Mouse (Mus musculus): Measurements from ENCODE around the gene Zrsr2. TPM values are rescaled to one million over a fixed set of nuclear protein-coding genes. Genes with fewer than 3 reads are reported as not detected.

Gene Zrsr2
- 31.2 and 42.9 TPM in 2 replicates for polyA plus RNA-seq (2015; fragmentation: Nextera tagmentation; extraction: Ambion mirVana)

GRCm38 (mm10) chrX:163958467-163958875 lies at the start of gene Zrsr2:
Zrsr2 (minus strand) TSS chrX:163958661.

GRCm38 (mm10) chrX:163908337-163909250 lies 49.9 kb downstream of the Zrsr2 start, which contains the start of gene Ap1s2:
Ap1s2 (plus strand) TSS chrX:163909017.

Other genes starting within 250 kb of the Zrsr2 start
- gene Rnf138rt1, start 197.3 kb downstream of the Zrsr2 start, polyA plus RNA-seq (2015; fragmentation: Nextera tagmentation; extraction: Ambion mirVana): 0.11 TPM in 1 of 2 replicates, not detected in the other
- 13.0 and 13.7 TPM in 2 replicates for gene Ap1s2, start 49.6 kb downstream of the Zrsr2 start, polyA plus RNA-seq (2015; fragmentation: Nextera tagmentation; extraction: Ambion mirVana)
- 2.1 and 2.4 TPM in 2 replicates for gene Car5b, start 69.3 kb upstream of the Zrsr2 start, polyA plus RNA-seq (2015; fragmentation: Nextera tagmentation; extraction: Ambion mirVana)
- gene Siah1b, start 117.8 kb upstream of the Zrsr2 start, polyA plus RNA-seq (2015; fragmentation: Nextera tagmentation; extraction: Ambion mirVana): 6.9 and 9.6 TPM in 2 replicates
- 0.25 TPM in 1 of 2 replicates, not detected in the other for gene Cltrn, start 130.2 kb upstream of the Zrsr2 start, polyA plus RNA-seq (2015; fragmentation: Nextera tagmentation; extraction: Ambion mirVana)
- 8.6 and 9.1 TPM in 2 replicates for gene Ace2, start 180.7 kb upstream of the Zrsr2 start, polyA plus RNA-seq (2015; fragmentation: Nextera tagmentation; extraction: Ambion mirVana)

Data from urinary bladder, postnatal 0 days (tissue).